Mouse (Mus musculus): ENCODE results near the gene Serpine3.

DNA sequence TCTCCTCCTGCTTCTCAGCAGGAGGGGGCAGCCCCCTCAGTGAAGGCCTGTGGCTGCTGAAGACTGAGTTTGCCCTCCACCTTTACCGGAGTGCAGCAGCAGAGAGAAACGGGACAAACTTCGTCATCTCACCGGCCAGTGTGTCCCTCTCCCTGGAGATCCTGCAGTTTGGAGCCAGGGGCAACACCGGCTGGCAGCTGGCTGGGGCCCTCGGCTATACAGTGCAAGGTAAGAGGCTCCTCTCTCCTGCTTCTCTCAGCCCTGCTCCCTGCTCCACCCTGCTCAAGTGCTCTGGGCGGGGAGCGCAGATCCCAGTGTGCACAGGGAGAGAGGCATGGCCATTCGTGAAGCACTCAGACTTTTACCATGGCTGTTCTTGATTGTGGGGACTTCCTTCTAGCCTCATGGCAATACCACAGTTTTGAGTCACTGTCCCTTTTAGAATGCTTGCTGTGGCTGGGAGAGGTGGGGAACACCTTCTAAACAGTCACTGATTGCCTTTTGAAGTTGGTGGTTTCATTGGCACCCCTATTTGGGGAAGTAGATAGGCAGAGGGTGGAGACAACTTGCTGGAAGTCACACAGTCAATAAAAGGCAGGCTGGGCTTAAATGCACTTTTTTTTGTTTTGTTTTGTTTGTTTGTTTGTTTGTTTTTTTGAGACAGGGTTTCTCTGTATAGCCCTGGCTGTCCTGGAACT is 1.7 kb downstream of the Serpine3 start:
- TF ChIP-seq CTCF (IDR thresholded peaks at IDR 0.05; ENCODE audit: control insufficient read depth, insufficient read depth, low read length), result no peak
- no peak for TF ChIP-seq POLR2A (IDR thresholded peaks at IDR 0.05; ENCODE audit: borderline replicate concordance, control insufficient read depth, low read depth, low read length)

Data from bone marrow, adult 2 months (tissue).